Mouse (Mus musculus) G1E (cell line): ENCODE measurements around the gene Cyb5d2. TPM values are rescaled to one million over a fixed set of nuclear protein-coding genes. Genes with fewer than 3 reads are reported as not detected.

Source experiments
- ATAC-seq: 2 replicates; pipeline ENCODE4 v1.8.0; 2016; ENCODE audit warnings: mild to moderate bottlenecking; ENCODE audit not compliant: insufficient number of reproducible peaks, poor library complexity, low FRiP score, severe bottlenecking; ENCODE audit errors: extremely low read depth
- DNase-seq: peaks from one replicate; pipeline ENCODE4 v3.0.0; 2012; ENCODE audit warnings: low spot score
- H3K27me3 ChIP-seq: 2 replicates; pipeline ENCODE4 v1.6.1; 2012; ENCODE audit warnings: mild to moderate bottlenecking, low read length, inconsistent platforms; ENCODE audit not compliant: insufficient read depth
- H3K36me3 ChIP-seq: replicated peaks from 2 replicates; pipeline ENCODE3; 2012; ENCODE audit warnings: mild to moderate bottlenecking, inconsistent platforms
- H3K4me1 ChIP-seq: 2 replicates; pipeline ENCODE4 v1.6.1; 2012; ENCODE audit warnings: low read depth, low read length, inconsistent platforms, mixed read lengths; ENCODE audit not compliant: insufficient read depth
- H3K4me3 ChIP-seq: 2 replicates; pipeline ENCODE4 v1.5.1; 2012; ENCODE audit warnings: low read depth, mild to moderate bottlenecking, inconsistent platforms, low read length, moderate library complexity, mixed read lengths
- H3K9me3 ChIP-seq: replicated peaks from 2 replicates; pipeline ENCODE4 v1.6.1; 2012; ENCODE audit warnings: inconsistent platforms
- CTCF ChIP-seq: IDR thresholded peaks from 2 replicates; pipeline ENCODE4 v1.5.1; 2012; ENCODE audit warnings: low read depth, low read length, inconsistent platforms, mixed read lengths
- GATA1 ChIP-seq: IDR thresholded peaks from 2 replicates; pipeline ENCODE4 v1.6.1; 2012; ENCODE audit warnings: borderline replicate concordance, low read length, inconsistent platforms, mixed read lengths
- GATA2 ChIP-seq: IDR thresholded peaks from 2 replicates; pipeline ENCODE4 v1.6.1; 2012; ENCODE audit warnings: low read depth, low read length, inconsistent platforms, borderline replicate concordance
- POLR2AphosphoS5 ChIP-seq: IDR thresholded peaks from 2 replicates; pipeline ENCODE4 v1.6.1; 2012; ENCODE audit warnings: low read depth, low read length, inconsistent platforms; ENCODE audit not compliant: insufficient replicate concordance
- TAL1 ChIP-seq: conservative IDR thresholded peaks from 2 replicates; pipeline ENCODE4 v1.6.1; 2012; ENCODE audit warnings: low read depth, low read length, inconsistent platforms, mixed read lengths
- polyA plus RNA-seq: library from polyadenylated mRNA; stranded (reverse); fragments of >175 nt; gene quantifications from 2 replicates; pipeline ENCODE4 v1.2.3, GENCODE M21; 2012
- total RNA-seq, 2 experiments: library from RNA; stranded (forward) in 1 of 2; stranded (reverse) in 1 of 2; fragments of 200-1000 nt in 1 of 2; fragments of >200 nt in 1 of 2; fragmentation: Nextera tagmentation in 1 of 2; gene quantifications; 2 replicates each; pipeline ENCODE4 v1.2.3; 2014 to 2017

Gene Cyb5d2
- total RNA-seq (2014; fragmentation: Nextera tagmentation) (11.7 and 13.2 TPM in 2 replicates), total RNA-seq (2017) (6.8 and 8.5 TPM in 2 replicates), polyA plus RNA-seq (0.43 and 0.57 TPM in 2 replicates)

DNA sequence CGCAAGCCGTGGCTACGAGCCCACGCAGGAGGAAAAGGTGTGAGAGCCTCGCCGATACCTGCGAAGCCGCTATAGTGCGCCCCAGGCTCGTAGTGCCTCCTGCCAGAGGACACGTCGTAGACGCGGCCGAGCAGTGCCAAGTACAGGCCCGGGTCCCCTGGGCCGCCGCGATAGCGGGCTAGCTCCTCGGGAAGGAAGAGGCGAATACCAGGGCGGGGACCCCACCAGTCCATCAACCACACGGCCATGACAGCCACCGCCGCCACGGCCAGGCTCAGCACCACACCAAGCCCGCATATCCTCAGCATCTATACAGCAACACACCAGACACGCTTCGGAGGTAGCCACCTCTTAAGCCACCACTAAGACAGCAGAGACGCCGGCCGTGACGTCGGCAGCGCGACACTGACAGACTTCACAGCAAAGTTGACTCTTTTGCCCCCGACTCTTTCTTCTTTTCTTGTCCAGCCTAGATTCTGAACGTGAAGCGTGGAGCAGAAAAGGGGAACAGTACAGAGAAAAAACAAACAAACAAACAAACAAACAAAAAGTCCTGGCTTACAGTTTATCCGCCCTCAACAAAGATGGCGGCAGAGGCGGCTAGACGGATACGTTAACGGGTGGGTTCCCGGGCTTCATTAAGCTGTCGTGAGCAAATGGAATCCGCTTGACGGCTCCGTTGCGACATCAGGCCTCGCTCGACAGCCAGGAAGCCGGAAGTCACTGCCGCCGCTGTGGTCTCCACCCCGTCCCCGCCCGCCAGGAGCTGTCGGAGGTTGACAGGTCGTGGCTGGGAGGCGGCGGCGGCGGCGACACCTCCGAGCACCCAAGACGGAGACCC lies at the start of gene Cyb5d2, which contains the start of gene Zzef1:
TSS of gene Cyb5d2 (minus strand) at position 688 of the 841 bp plus-strand sequence.
TSS of gene Zzef1 (plus strand) at position 772 of the 841 bp plus-strand sequence.
- Histone ChIP-seq H3K36me3 (peaks cover 17% of the 10 kb centered on the region), H3K4me3 (peak within 1 kb of the TSS; percentile 100), H3K4me1 (peaks cover 16% of the 10 kb centered on the region), H3K27me3 (no peaks in the 10 kb centered on the region), H3K9me3 (no peaks in the 10 kb centered on the region)
- TF ChIP-seq POLR2AphosphoS5: no peak
- no peak for TF ChIP-seq TAL1
- peak; percentile 72 for ATAC-seq
- DNase-seq: peak; percentile 90

GRCm38 (mm10) chr11:72845526-72845925 lies 49.6 kb upstream of the Cyb5d2 start:
- no peak overlapping the region for H3K4me3 ChIP-seq
- DNase-seq: no peak
- no peaks in the 10 kb centered on the region for H3K27me3 ChIP-seq
- no peaks in the 10 kb centered on the region for H3K9me3 ChIP-seq
- TF ChIP-seq GATA2 (no peak), POLR2AphosphoS5 (no peak), CTCF (no peak), GATA1 (no peak), TAL1 (no peak)
- peaks cover 76% of the 10 kb centered on the region for H3K36me3 ChIP-seq
- H3K4me1 ChIP-seq: no peaks in the 10 kb centered on the region
- no peak for ATAC-seq

- Histone ChIP-seq H3K4me3 (no peak overlapping the region), H3K9me3 (no peaks in the 10 kb centered on the region), H3K27me3 (no peaks in the 10 kb centered on the region), H3K36me3 (peaks cover 72% of the 10 kb centered on the region), H3K4me1 (no peaks in the 10 kb centered on the region)
- DNase-seq (no peak), ATAC-seq (no peak)
- TF ChIP-seq CTCF (no peak), GATA1 (no peak), POLR2AphosphoS5 (no peak), GATA2 (no peak)
Observed at GRCm38 (mm10) chr11:72843576-72843975, 47.6 kb upstream of the Cyb5d2 start.

DNA sequence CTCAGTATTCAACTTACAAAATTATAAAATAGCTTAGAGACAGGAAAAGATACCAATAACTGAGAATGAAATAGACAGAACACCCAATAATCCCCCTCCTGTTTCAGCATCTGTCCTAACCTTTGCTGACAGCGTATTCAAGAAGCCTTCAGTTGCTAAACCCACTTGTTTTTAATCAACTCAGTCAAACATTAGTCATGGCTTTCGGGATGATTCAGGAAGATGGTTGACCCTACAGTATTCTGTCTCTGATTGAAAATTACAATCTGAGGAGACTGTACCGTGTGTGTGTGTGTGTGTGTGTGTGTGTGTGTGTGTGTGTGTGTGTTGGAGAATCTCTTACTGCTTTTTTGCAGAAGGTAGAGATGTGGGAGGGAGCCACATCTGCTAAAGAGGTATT lies 46.8 kb upstream of the Cyb5d2 start:
- TF ChIP-seq CTCF (no peak), TAL1 (no peak)
- Histone ChIP-seq H3K4me1 (no peaks in the 10 kb centered on the region), H3K9me3 (no peaks in the 10 kb centered on the region), H3K4me3 (no peak overlapping the region), H3K36me3 (peaks cover 64% of the 10 kb centered on the region), H3K27me3 (no peaks in the 10 kb centered on the region)
- ATAC-seq (no peak), DNase-seq (no peak)

- ATAC-seq (no peak), DNase-seq (no peak)
- Histone ChIP-seq H3K36me3 (peaks cover 86% of the 10 kb centered on the region), H3K27me3 (no peaks in the 10 kb centered on the region), H3K9me3 (no peaks in the 10 kb centered on the region), H3K4me1 (no peaks in the 10 kb centered on the region), H3K4me3 (no peak overlapping the region)
- TF ChIP-seq CTCF (no peak), POLR2AphosphoS5 (no peak), GATA1 (no peak), GATA2 (no peak), TAL1 (no peak)
Observed at GRCm38 (mm10) chr11:72829869-72830268, 33.9 kb upstream of the Cyb5d2 start.

- TF ChIP-seq POLR2AphosphoS5: no peak
- no peak for TF ChIP-seq GATA2
- TF ChIP-seq TAL1: no peak
- TF ChIP-seq CTCF: no peak
- no peak for TF ChIP-seq GATA1
- ATAC-seq: no peak
- H3K4me1 ChIP-seq: no peaks in the 10 kb centered on the region
- peaks cover 72% of the 10 kb centered on the region for H3K36me3 ChIP-seq
- H3K9me3 ChIP-seq: no peaks in the 10 kb centered on the region
- H3K4me3 ChIP-seq: no peak overlapping the region
- no peak for DNase-seq
- H3K27me3 ChIP-seq: no peaks in the 10 kb centered on the region
Observed at GRCm38 (mm10) chr11:72821041-72821440, 25.1 kb upstream of the Cyb5d2 start.
